Mouse (Mus musculus) cerebellum, adult 9-10 months (tissue): ENCODE measurements around the gene Cnih4.
A peak's percentile ranks its signal among the peaks of the same experiment; 100 is the strongest.

Experiments used
- DNase-seq: peaks from one replicate; pipeline ENCODE4 v3.0.0; 2022

Gene Cnih4

DNA sequence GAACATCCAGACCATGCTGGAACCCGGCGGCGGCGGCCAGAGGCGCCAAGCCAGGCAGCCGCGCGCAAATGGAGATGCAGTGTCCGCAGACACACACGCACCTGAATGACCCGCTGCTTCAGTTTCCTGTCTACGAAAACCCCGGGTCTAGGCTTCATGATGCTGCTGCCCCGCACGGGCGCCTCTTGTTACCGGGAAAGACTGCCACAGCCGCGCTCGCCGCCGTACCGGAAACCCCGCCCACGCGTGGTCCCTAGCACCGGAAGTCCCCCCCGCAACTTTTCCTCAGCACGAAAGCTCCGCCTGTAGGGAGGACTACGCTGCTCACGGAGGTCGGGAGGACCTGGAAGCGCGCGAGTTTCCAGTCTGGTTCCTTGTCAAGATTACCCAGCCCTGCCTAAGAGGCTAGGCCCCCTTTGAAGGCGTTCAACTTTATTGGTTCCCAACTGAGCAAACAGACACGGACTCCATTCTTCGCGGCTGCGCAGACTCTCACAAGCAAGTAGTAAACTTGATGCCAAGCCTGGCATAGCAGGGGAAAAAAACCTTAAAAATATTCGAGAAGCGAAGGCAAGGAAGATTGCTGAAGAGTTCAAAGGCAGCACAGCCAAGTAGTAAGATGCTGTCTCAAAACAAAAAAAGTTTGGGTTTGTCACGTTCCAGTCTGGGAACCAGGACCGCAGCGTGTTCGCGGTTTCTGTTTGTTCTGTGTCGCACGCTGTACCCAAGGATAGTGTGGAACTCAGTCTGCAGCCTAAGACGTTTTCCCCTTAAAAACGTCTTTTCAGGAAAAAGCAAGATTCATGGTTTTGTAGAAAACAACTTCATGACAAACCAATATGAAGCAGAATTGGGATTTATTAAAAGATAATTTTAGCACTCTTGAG is at the start of gene Cnih4, which contains the start of gene Nvl:
Gene Cnih4, plus strand, starts transcription at position 744 of the 887 bp plus-strand sequence.
Gene Nvl, minus strand, starts transcription at position 255 of the 887 bp plus-strand sequence.
- DNase-seq, result peak; percentile 92

DNA sequence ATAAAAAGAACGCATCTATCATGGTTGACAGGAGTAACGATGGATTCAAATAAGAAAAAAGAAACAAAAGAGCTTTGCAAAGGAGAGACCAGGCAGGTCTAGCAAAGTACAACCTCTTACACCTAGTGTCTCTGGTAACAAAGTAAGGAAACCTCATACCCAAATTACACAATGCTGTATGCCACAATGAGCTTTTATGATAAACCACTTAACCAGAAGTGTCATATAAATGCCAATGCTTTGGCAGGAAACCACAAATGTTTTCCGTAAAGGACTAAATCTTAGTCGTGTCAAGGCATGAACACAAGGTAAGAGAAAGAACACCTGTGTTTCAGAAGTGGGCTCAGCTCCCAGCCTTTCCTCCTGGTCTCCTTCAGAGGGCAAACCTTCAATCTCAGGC is 27.4 kb upstream of the Cnih4 start:
- DNase-seq, result no peak

DNA sequence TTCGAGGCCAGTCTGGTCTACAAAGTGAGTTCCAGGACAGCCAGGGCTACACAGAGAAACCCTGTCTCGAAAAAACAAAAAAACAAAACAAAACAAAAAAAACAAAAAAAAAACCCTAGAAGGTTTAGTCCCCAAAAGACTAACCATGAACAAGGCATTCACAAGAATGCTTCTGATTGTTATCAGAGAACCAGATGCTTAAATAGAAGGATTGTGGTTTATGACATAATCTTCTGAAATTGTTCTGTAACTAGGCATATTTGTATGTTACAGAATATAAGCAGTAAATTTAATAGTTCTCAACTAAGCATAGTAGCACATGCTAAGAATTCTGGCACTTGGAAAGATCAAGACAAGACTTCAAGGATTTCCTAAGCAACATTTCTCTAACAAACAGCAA is 20.3 kb upstream of the Cnih4 start:
- no peak for DNase-seq

DNA sequence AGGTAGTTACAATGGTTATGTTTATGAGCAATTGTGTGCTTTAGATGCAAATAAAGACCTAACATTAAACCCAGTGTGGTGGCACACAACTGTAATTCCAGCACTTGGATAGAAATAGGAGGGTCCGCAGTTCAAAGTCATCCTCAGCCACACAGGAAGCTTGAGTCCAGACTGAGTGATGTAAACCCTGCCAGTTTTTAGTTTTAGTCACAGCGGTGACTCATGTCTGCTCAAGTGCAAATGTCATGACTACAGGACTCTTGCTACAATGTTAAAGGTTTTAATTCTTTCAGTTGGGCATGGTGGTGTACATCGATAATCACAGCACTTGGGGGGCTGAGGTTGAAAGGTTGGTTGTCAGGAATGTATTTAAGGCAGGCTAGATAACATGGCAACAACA is 18.6 kb upstream of the Cnih4 start:
- no peak for DNase-seq

DNA sequence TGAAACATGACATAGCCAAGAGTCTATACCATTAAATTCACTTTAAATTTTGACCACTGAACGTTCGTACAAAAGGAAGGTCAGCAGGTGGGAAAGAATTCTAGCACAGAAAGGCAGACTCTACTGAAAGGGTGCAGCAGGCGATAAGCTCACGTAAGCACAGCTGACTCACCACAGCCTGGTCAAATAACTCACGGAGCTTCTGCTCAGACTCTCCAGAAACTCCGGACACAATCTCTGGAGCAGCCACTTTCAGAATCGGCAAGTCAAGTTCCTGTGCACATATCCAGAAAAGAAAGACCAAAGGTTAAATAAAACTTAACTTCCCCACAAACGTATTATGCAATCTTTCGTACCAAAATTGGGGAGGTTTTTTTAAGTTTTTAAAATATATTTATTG is 17.7 kb upstream of the Cnih4 start:
- DNase-seq, result no peak

DNA sequence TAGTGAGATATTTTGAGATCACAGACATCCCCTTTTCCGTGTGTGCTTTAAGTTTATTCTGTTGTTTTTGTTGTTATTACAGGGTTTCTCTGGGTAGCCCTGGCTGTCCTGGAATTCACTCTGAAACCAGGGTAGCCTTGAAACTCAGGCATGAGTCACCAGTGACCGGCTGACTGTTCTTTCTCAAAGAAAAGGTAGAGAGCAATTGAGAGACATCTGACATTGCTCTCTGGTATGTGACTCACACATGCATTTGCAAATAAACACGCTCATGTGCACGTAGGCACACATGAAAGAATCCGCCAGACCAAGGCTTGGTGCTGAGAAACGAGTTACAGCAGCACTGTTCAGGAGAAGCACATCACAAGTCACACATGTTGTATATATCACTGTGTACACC is 12.6 kb upstream of the Cnih4 start:
- no peak for DNase-seq

DNA sequence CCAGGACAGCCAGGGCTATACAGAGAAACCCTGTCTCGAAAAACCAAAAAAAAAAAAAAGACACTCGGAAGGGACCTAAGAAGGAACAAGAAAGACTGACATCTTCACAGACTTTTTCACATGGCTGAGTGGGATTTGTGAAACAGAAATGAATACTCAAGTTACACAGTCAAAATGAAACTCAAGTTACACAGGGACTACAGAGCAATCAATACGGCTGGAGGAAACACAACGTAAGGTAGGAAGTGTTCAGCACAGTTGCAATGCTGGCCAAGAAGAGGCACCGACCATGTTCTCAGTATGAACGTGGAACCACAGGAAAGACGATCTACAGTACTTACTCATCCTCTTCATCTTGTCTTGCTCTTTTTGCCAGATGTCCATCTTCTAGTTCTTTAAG is 5.8 kb upstream of the Cnih4 start:
- no peak for DNase-seq

DNA sequence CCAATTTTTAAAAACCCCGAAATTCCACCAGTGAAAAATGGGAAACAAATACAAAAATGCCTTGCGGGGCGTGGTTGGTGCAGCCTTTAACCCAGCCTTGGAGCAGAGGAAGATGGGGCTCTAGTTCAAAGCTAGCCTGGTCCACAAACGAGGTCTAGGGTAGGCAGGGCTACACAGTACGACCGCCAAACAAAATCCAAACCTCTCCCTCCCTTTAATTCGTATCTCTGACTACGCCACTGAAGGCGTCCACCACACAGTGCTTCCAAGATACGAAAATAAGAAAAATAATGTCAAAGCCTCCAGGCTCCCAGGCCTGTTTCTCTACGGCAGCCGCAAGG is 914 bp upstream of the Cnih4 start:
- DNase-seq, result no peak

DNA sequence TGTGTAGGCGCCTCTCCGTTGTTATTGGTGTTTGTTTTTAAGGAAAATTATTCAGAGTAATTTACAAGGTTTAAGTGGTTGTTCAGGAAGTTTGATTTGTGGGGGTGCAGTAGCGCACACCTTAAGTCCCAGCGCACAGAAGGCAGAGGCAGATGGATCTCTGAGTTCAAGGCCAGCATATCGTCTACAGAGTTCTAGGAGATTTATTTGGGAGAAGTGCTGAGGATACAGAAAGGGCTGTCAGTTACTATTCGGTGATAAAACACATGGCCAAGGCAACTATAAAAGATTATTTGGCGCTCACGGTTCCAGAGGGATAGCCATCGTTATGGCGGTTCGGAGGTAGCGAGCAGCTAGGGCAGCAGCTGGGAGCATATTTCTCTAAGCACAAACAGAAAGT is 473 bp downstream of the Cnih4 start:
- DNase-seq, result no peak

DNA sequence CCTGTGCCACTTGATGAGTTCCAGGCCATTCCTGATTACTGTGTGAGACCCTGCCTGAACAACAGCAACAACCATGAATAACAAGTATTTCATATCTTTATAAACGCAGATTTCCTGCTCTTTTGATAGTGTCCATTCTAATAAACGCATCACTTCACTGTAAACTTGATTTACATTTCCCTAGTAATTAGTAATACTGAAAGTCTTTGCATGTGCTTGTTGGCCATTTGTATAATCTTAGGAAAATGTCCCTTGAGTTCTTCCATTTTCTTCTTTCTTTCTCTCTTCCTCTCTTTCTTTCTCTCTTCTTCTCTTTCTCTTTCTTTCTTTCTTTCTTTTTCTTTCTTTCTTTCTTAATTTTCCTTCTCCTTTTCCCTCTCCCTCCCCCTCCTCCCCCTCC is 1.7 kb downstream of the Cnih4 start:
- DNase-seq, result no peak

DNA sequence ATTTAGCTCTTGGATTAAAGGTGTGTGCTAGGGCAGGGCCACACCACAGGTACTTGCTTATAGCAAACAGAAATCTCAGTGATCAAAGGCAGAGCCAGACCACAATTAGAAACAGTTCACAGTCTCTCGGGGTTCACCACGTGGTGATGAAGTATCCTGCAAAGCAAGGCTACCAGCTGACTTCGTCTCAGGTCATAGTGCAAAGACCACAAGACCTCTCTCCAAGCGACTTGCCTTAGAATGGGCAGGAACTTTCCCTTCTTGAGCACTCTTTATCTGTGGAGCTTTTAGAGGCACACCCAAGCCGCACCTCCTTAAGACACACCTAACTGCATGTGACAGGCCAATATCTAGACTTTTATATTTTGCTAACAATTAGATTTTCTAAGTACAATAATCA is 4.0 kb downstream of the Cnih4 start:
- no peak for DNase-seq

DNA sequence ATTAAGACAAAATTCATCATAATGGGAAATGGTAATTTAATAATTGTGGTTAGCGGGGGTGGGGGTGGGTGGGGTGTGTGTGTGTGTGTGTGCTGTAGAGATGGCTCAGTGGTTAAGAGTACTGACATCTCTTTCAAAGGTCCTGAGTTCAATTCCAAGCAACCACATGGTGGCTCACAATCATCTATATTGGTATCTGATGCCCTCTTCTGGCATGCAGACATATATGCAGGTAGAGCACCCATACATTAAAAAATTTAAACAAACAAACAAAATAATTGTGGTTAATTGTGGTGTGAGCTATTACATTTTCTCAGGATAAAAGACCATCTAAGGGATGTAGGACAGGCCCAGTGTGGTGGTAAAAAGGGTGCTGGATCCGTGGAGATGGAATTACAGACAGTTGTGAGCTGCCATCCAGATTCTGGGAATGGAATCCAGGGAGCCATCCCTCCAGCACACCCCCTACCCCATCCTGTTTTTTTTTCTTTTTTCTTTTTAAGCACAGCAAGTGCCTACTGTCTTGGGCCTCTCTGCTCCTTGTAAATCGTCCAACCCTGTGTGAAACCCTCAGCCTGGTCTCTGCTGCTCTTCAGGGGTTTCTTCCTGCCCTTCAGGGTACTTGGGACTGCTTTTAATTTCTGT is 5.0 kb downstream of the Cnih4 start:
- DNase-seq, result no peak

DNA sequence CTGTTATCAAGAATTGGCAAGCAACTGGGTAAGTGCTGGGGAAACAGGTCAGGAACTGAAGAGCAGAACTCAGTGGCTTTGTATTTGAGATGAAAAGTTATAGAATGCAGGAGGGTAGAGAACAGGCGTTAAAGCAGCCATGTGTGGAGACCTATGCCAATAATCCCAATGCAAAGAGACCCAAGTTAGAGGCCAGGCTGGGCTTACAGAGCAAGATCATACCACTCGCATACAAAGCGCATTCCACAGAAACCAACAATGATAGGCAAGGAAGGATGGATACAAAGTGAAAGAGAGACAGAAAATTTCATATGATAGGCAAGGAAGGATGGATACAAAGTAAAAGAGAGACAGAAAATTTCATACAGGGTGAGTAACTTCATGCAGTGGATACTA is 5.9 kb downstream of the Cnih4 start:
- DNase-seq, result peak; percentile 34

DNA sequence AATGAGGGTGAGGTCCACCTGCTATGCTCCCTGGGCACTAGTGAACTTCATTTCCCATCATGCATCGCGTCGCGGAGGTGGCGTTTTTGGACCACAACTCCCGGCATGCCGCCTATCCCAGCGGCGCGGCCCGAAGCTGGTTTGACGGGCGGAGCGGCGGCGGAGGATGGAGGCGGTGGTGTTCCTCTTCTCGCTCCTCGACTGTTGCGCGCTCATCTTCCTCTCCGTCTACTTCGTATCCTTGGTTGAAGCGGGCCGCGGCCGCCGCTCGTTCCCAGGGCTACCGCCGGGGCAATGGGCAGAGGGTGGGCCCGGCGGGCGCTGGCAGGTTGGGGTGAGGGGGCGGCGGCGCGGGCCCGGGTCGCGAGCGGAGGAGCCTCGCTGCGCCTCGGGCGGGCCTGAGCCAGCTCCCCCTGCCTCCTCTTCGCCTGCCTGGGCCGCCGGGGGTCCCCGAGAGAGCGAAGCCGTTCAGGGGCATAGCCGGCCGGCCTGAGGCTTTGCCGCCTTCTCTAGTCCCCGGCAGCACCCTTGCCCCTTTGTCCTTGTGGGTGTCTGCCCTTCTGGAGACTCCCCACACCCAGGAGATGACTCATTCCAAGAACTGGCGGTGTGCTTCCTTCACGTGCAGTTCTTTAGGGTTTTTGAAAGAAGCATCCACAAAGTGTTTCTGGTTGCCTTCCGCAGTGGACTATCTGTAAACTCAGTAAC is 6.5 kb downstream of the Cnih4 start:
- DNase-seq, result peak; percentile 90

DNA sequence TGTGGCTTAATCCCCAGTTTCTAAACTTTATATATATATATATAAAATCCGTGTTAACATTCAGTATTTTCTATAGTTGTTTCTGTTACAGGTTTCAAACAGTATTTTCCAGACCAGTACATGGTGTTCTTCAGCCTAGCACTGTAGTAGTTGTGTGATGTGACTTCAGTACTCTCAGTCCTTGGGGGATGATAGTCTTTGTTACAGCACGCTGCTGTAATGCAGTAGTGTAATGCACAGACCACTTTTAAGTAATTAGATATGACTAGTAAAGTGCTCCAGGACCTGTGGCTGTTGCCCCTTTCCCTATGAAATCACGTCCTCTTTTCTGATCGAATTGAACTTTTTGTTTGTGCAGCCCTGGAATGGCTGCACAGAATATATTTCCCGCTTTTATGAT is 7.0 kb downstream of the Cnih4 start:
- DNase-seq, result no peak

DNA sequence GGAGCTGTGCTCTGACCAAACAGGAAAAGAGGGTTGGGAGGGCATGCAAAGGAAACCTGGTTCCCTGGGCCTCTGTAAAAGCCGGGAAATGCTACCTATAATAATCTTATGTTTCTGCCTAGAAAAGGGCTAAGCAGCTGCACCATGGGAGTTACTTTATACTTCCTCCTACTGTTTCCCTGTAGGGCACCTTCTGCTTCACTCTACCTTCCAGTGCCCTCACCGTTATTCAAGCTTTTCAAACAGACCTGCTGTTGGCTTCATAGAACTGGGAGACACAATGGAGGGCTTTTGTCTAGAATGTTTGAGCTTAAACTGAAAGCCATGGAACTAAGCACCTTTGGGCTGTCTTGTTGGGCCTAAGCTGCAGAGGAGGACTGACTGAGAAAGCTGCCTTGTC is 23.3 kb downstream of the Cnih4 start:
- no peak for DNase-seq

DNA sequence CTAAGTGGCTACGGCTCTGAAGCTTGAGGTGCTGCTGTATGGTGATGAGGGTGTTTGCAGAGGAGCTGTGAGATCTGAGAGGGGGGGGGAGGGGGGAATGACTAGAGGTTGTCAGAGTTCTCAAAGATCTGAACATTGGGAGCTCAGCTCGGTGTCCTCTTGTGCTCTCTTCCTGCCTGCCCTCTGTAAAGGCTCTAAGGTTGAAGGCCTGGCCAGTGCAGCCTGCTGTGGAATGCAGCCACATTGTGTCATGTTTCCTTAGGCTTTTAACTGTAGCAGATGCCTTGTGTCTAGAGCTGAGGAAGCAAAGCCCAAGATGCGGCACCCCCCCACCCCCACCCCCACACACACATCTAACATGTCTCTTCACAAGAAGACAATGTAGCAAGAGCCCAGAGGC is 23.9 kb downstream of the Cnih4 start:
- DNase-seq, result no peak

DNA sequence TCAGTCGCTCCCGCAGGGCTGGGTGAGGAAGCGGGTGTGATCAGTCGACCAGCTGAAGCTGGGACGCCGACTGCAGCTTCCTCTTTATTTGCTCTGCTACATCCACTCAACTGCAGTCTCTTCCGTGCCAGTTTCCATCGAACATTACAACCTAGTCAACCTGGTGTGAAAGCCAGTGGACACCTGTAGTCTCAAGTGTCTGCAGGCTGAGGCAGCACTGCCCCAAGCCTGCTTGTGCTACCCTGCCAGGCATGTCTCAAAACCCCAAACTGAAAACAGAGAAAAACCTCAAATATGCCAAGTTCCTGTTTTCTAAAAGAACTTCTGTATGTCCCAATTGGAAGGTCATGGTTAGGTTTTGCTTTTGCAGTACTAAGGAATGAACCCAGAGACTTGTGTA is 25.7 kb downstream of the Cnih4 start:
- no peak for DNase-seq

DNA sequence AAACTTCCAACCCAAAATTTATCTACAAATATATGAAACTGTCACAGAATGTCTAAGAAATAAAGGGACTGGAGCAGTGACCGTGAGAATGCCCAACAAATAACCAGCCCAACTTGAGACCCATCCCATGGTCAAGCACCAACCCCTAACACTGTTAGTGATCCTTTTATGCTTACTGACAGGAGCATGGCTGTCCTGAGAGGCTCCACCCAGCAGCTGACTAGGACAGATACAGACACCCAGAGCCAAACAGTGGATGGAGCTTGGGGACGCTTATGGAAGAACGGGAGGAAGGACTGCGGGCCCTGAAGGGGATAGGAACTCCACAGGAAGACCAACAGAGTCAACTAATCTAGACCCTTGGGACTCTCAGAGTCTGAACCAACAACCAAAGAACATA is 44.4 kb downstream of the Cnih4 start:
- no peak for DNase-seq

DNA sequence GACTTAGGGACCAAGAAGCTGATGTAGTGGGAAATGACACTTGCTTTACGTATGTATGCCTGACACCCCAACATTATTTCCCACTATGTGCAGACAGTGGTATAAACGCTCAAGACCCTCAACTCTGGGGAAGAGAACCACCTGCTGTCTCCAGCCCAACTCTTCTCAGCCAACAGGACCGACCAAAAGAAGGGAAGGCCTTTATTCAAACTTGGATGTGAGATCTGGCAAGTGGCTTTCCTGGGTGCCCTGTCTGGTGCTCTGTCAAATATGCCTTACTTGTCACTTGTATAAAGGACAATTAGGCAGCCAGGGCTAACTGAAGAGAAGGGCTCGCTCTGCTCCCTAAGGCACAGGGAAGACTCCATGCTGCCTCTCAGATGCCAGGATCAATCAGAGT is 55.0 kb downstream of the Cnih4 start:
- no peak for DNase-seq

DNA sequence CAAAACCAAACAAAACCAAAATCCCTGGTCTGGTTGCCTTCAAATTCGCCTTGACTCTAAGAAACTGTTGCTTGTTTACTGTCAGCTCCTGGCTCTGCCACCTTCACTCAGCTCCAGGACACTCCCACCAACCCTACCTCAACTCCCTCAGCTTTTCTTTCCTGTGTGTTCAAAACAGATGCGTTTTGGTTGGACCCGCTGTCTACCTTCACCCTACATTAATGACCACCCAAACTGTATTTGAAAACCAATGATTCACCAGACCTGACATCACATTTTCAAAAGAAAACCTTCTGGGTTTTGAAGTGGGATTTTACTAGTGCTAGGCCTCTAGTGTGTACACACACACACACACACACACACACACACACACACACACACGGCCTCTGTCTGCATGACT is 65.7 kb downstream of the Cnih4 start:
- DNase-seq, result peak; percentile 9

DNA sequence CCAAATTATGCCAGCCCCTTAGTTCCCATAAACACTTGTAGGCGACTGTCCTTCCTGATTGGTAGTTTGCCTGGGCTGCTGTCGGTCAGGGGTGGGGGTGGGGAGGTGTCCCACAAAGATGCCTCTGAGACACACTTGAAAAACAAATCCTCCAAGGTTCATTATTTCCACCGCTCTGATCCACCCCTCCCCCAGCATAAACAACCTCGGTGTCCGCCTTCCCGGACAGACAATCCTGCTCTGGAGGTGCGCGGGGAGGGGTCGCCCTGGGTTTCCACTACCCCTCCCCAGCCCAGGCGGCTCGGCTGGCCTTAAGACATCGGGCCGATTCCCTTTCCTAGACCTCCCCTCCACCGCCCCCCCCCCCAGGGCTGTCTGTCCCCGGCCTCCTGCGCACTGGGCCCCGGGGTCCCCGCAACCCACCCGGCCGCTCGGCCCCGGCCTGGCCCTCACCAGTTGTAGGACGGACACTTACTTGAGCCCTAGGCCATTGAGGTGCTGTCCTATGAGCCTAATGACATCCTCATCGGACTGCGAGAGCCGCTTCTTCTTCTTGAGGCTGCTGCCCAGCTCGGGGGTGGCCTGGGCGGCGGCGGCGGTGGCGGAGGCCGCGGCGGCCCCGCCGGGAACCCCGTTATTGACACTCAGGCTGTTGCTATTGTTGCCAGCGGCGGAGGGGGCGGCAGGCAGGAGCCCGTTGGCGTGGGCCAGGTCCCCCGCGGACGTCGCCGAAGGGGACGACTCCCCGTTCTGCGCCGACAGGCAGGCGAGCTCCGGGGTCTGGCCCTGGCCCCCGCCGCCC is 66.3 kb downstream of the Cnih4 start:
- DNase-seq, result peak; percentile 41

DNA sequence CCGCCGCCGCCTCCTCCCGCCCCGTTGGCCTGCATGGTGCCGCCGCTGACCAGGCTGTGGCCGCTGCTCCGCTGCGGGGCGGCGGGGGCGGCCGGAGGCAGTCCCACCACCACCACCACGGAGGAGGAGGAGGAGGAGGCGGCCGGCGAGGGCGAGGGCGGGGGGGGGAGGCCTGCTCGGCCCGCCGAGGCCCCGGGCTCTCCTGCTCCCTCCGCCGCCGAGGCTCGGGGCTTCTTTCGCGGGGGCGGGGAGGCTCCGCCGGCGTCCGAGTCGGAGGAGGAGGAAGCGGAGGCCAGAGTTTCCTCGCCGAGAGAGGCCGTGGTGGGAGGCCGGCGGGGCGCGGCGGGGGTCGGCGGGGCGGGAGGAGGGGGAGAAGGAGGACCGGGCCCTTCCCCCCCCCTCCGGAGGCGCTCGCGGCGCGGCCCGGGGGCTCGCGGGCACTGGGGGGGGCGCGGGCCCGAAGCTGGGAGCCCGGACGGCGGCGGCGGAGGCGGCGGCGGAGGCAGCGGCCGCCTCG is 67.0 kb downstream of the Cnih4 start:
- DNase-seq, result no peak
